Mouse (Mus musculus): Measurements from ENCODE around the gene Fam3c. TPM values are rescaled to one million over a fixed set of nuclear protein-coding genes. Genes with fewer than 3 reads are reported as not detected.

Gene Fam3c
- polyA plus RNA-seq, 1 experiment from 2014 or later = 59.9 TPM

- Histone ChIP-seq H3K4me3 (ENCODE audit: low read depth, low read length) (no peak overlapping the region), H3K36me3 (ENCODE audit: control insufficient read depth, insufficient read depth) (no peaks in the 10 kb centered on the region), H3K27me3 (replicated peaks; ENCODE audit: control insufficient read depth, insufficient read depth, low read length) (peaks cover 28% of the 10 kb centered on the region), H3K9ac (ENCODE audit: low read depth, low read length) (no peak overlapping the region), H3K4me2 (replicated peaks; ENCODE audit: low read depth) (no peak overlapping the region), H3K9me3 (ENCODE audit: control insufficient read depth) (no peaks in the 10 kb centered on the region), H3K4me1 (replicated peaks; ENCODE audit: control insufficient read depth, insufficient read depth, low read length) (no peaks in the 10 kb centered on the region; the same call in 1 of the 2 replicates), H3K27ac (ENCODE audit: low read depth, low read length) (no peak overlapping the region)
- WGBS = 43% methylated on average over 4 of the region's 4 CpGs
- TF ChIP-seq CTCF (IDR thresholded peaks at IDR 0.05; ENCODE audit: low read depth) = no peak
- no peak for ATAC-seq
These were observed 64.0 kb downstream of the Fam3c start for GRCm38 (mm10) chr6:22292056-22292455.

- Histone ChIP-seq H3K9ac (ENCODE audit: low read depth, low read length) (no peak overlapping the region), H3K4me3 (ENCODE audit: low read depth, low read length) (no peak overlapping the region), H3K27me3 (replicated peaks; ENCODE audit: control insufficient read depth, insufficient read depth, low read length) (peaks cover 33% of the 10 kb centered on the region), H3K4me2 (replicated peaks; ENCODE audit: low read depth) (no peak overlapping the region), H3K27ac (ENCODE audit: low read depth, low read length) (no peak overlapping the region), H3K4me1 (replicated peaks; ENCODE audit: control insufficient read depth, insufficient read depth, low read length) (no peaks in the 10 kb centered on the region; the same call in 1 of the 2 replicates), H3K36me3 (ENCODE audit: control insufficient read depth, insufficient read depth) (no peaks in the 10 kb centered on the region), H3K9me3 (ENCODE audit: control insufficient read depth) (no peaks in the 10 kb centered on the region)
- WGBS = 72% methylated on average over 8 of the region's 8 CpGs
- TF ChIP-seq CTCF (IDR thresholded peaks at IDR 0.05; ENCODE audit: low read depth) = no peak
- ATAC-seq = no peak
These were observed 65.3 kb downstream of the Fam3c start for GRCm38 (mm10) chr6:22290790-22291189.

- H3K4me3 ChIP-seq (ENCODE audit: low read depth, low read length) = peak overlapping the region; percentile 29
- no peaks in the 10 kb centered on the region; the same call in 1 of the 2 replicates for H3K4me1 ChIP-seq (replicated peaks; ENCODE audit: control insufficient read depth, insufficient read depth, low read length)
- TF ChIP-seq CTCF (IDR thresholded peaks at IDR 0.05; ENCODE audit: low read depth) = no peak
- peaks cover 33% of the 10 kb centered on the region for H3K27me3 ChIP-seq (replicated peaks; ENCODE audit: control insufficient read depth, insufficient read depth, low read length)
- no peaks in the 10 kb centered on the region for H3K9me3 ChIP-seq (ENCODE audit: control insufficient read depth)
- ATAC-seq = no peak
- no peak overlapping the region for H3K9ac ChIP-seq (ENCODE audit: low read depth, low read length)
- H3K27ac ChIP-seq (ENCODE audit: low read depth, low read length) = no peak overlapping the region
- H3K36me3 ChIP-seq (ENCODE audit: control insufficient read depth, insufficient read depth) = no peaks in the 10 kb centered on the region
- WGBS = 6% methylated on average over 21 of the region's 21 CpGs
- H3K4me2 ChIP-seq (replicated peaks; ENCODE audit: low read depth) = peak overlapping the region; percentile 62
These were observed 66.5 kb downstream of the Fam3c start for GRCm38 (mm10) chr6:22289461-22290021.

GRCm38 (mm10) chr6:22288737-22289460, 67.1 kb downstream of the Fam3c start:
- peak; percentile 54 for TF ChIP-seq CTCF (IDR thresholded peaks at IDR 0.05; ENCODE audit: low read depth)
- no peak overlapping the region for H3K9ac ChIP-seq (ENCODE audit: low read depth, low read length)
- H3K4me1 ChIP-seq (replicated peaks; ENCODE audit: control insufficient read depth, insufficient read depth, low read length) = no peaks in the 10 kb centered on the region; the same call in 1 of the 2 replicates

GRCm38 (mm10) chr6:22288004-22288736, 67.9 kb downstream of the Fam3c start, which contains the start of gene Wnt16:
Gene Wnt16 (plus strand): TSS chr6:22288227.
- no peaks in the 10 kb centered on the region for H3K36me3 ChIP-seq (ENCODE audit: control insufficient read depth, insufficient read depth)
- ATAC-seq = no peak
- peaks cover 33% of the 10 kb centered on the region for H3K27me3 ChIP-seq (replicated peaks; ENCODE audit: control insufficient read depth, insufficient read depth, low read length)
- H3K9me3 ChIP-seq (ENCODE audit: control insufficient read depth) = no peaks in the 10 kb centered on the region
- no peak within 1 kb of the TSS for H3K27ac ChIP-seq (ENCODE audit: low read depth, low read length)
- peak within 1 kb of the TSS; percentile 29 for H3K4me3 ChIP-seq (ENCODE audit: low read depth, low read length)
- peak within 1 kb of the TSS; percentile 62 for H3K4me2 ChIP-seq (replicated peaks; ENCODE audit: low read depth)
- no peaks in the 10 kb centered on the region; the same call in 1 of the 2 replicates for H3K4me1 ChIP-seq (replicated peaks; ENCODE audit: control insufficient read depth, insufficient read depth, low read length)
- TF ChIP-seq CTCF (IDR thresholded peaks at IDR 0.05; ENCODE audit: low read depth) = no peak
- 7% methylated on average over 20 of the region's 20 CpGs for WGBS
- no peak within 1 kb of the TSS for H3K9ac ChIP-seq (ENCODE audit: low read depth, low read length)

More at GRCm38 (mm10) chr6:22288737-22289460, 67.1 kb downstream of the Fam3c start:
- H3K4me2 ChIP-seq (replicated peaks; ENCODE audit: low read depth) = peak overlapping the region; percentile 62
- peaks cover 33% of the 10 kb centered on the region for H3K27me3 ChIP-seq (replicated peaks; ENCODE audit: control insufficient read depth, insufficient read depth, low read length)
- 2% methylated on average over 38 of the region's 38 CpGs for WGBS
- ATAC-seq = no peak
- no peaks in the 10 kb centered on the region for H3K36me3 ChIP-seq (ENCODE audit: control insufficient read depth, insufficient read depth)
- H3K27ac ChIP-seq (ENCODE audit: low read depth, low read length) = no peak overlapping the region
- peak overlapping the region; percentile 29 for H3K4me3 ChIP-seq (ENCODE audit: low read depth, low read length)
- no peaks in the 10 kb centered on the region for H3K9me3 ChIP-seq (ENCODE audit: control insufficient read depth)

GRCm38 (mm10) chr6:22282405-22282804, 73.6 kb downstream of the Fam3c start:
- H3K4me3 ChIP-seq (ENCODE audit: low read depth, low read length) = no peak overlapping the region
- no peak overlapping the region for H3K9ac ChIP-seq (ENCODE audit: low read depth, low read length)
- no peaks in the 10 kb centered on the region for H3K4me1 ChIP-seq (replicated peaks; ENCODE audit: control insufficient read depth, insufficient read depth, low read length)
- no peak for TF ChIP-seq CTCF (IDR thresholded peaks at IDR 0.05; ENCODE audit: low read depth)
- H3K27ac ChIP-seq (ENCODE audit: low read depth, low read length) = no peak overlapping the region
- WGBS = 92% methylated on average over 4 of the region's 4 CpGs
- no peak for ATAC-seq
- no peaks in the 10 kb centered on the region for H3K36me3 ChIP-seq (ENCODE audit: control insufficient read depth, insufficient read depth)
- no peaks in the 10 kb centered on the region for H3K9me3 ChIP-seq (ENCODE audit: control insufficient read depth)
- peaks cover 7% of the 10 kb centered on the region; the same call in 1 of the 2 replicates for H3K27me3 ChIP-seq (replicated peaks; ENCODE audit: control insufficient read depth, insufficient read depth, low read length)
- H3K4me2 ChIP-seq (replicated peaks; ENCODE audit: low read depth) = no peak overlapping the region

Measured in intestine, postnatal 0 days (tissue).